ENCODE assay signal across 9 mouse cellular contexts in the genomic region with DNA sequence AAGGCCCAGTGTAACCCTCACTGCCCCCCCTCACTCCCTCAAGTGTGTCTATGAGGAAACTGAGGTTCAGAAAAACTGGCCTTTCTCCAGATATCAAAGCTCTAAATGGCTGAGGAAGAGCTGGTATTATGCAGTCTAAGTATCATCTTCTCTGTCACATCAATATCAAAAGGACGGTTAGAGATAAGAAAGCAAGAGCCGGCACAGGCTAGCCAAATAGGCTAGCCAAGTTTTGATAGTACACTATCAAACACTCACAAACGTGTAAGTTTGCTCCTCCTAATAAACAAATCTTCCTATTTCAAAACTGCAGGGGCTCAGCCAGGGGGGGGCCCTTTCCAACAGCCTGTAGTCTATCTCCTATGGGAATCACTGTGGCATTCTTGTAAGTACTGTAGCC. TPM values are rescaled to one million over a fixed set of nuclear protein-coding genes. Genes with fewer than 3 reads are reported as not detected.
DNase-seq lines count a peak whose midpoint lies in the region; ATAC-seq lines count a peak whose summit lies in the region.
"Had no signal": no experiment of that assay in that cellular context is flagged by ENCODE, and none has a peak within 500 bp of the region (broad histone marks: within the 10 kb centered on the region; RNA-seq: fewer than 3 reads in every experiment).

No protein-coding gene starts in this region.

- DNase-seq in heart, adult 11 months, result peak; percentile 41
- no peak for DNase-seq in heart, adult 8-10 months (ENCODE audit: low spot score)
- DNase-seq in left cerebral cortex, postnatal 14 days (ENCODE audit: low spot score in 2 of 2), result no peak
- no peak for DNase-seq in thymus, postnatal 14 days
- no peak for DNase-seq in natural killer cell, adult 2 months (ENCODE audit: low spot score in 2 of 2)
- DNase-seq: kidney, postnatal 10 days had no signal

- H3K27me3 ChIP-seq in hindbrain, embryonic 13.5 days, result no peaks in the 10 kb centered on the region

- WGBS in hindbrain, embryonic 13.5 days, result 55% methylated on average over 3 of the region's 3 CpGs

- peak; percentile 26 for ATAC-seq in common myeloid progenitor, adult 5-6 weeks (replicated peaks; ENCODE audit: low read depth, poor library complexity, severe bottlenecking)
- no peak for ATAC-seq in hindbrain, embryonic 13.5 days (ENCODE audit: low FRiP score)
- ATAC-seq in megakaryocyte-erythroid progenitor cell, adult 5-6 weeks (replicated peaks; ENCODE audit: low FRiP score, low TSS enrichment, poor library complexity, severe bottlenecking), result peak; percentile 78

- peak overlapping the region; percentile 64 for H3K4me2 ChIP-seq in hindbrain, embryonic 13.5 days

- no peaks in the 10 kb centered on the region for H3K9me3 ChIP-seq in hindbrain, embryonic 13.5 days

- H3K4me1 ChIP-seq in hindbrain, embryonic 13.5 days (replicated peaks), result peaks cover 15% of the 10 kb centered on the region

- H3K27ac ChIP-seq in hindbrain, embryonic 13.5 days, result no peak overlapping the region

- H3K9ac ChIP-seq in hindbrain, embryonic 13.5 days, result peak overlapping the region; percentile 58; the same call in 1 of the 2 replicates

- intact Hi-C loops in left cerebral cortex, postnatal 14 days (cut with DNase I), result loop anchor here (5.0 kb wide), 1 partner anchor 76 kb away; a partner anchor contains a TSS

- peaks cover 4% of the 10 kb centered on the region for H3K36me3 ChIP-seq in hindbrain, embryonic 13.5 days

- peak overlapping the region; percentile 86 for H3K4me3 ChIP-seq in hindbrain, embryonic 13.5 days

RNA-seq across cellular contexts. Expression of a gene that starts 1.8 kb away (rescaled TPM):
- 10 to 100 TPM; 27.2 to 38.9 (median 31.8) TPM for total RNA-seq in heart, adult 8-10 months (2022)
- 29.1 and 30.3 TPM in 2 replicates for total RNA-seq in common myeloid progenitor, adult 5-6 weeks (2017)
- 4.8 and 5.4 TPM in 2 replicates for polyA plus RNA-seq in hindbrain, embryonic 13.5 days (2015; fragmentation: Nextera tagmentation; extraction: Ambion mirVana)
- 12.5 and 30.4 TPM in 2 replicates for total RNA-seq in megakaryocyte-erythroid progenitor cell, adult 5-6 weeks (2014; fragmentation: Nextera tagmentation)
- 26.3 and 27.8 TPM in 2 replicates for total RNA-seq in megakaryocyte-erythroid progenitor cell, adult 5-6 weeks (2017)
- total RNA-seq in left cerebral cortex, postnatal 14 days (2021), result 10 to 100 TPM; 25.2 to 29.1 TPM
